Mouse (Mus musculus) lung, adult 2 months (tissue): ENCODE measurements around the gene Mrpl10.
A peak's percentile ranks its signal among the peaks of the same experiment; 100 is the strongest.

Experiments used
- CTCF ChIP-seq: fragments of 200-500 bp; IDR thresholded peaks from 2 replicates; pipeline ENCODE4 v1.5.1; 2011; ENCODE audit warnings: mild to moderate bottlenecking, low read length, control low read depth; ENCODE audit not compliant: insufficient read depth
- POLR2A ChIP-seq: fragments of 200-500 bp; IDR thresholded peaks from 2 replicates; pipeline ENCODE4 v1.6.1; 2011; ENCODE audit warnings: low read depth, mild to moderate bottlenecking, control low read depth, low read length, borderline replicate concordance; ENCODE audit errors: extremely low read depth

DNA sequence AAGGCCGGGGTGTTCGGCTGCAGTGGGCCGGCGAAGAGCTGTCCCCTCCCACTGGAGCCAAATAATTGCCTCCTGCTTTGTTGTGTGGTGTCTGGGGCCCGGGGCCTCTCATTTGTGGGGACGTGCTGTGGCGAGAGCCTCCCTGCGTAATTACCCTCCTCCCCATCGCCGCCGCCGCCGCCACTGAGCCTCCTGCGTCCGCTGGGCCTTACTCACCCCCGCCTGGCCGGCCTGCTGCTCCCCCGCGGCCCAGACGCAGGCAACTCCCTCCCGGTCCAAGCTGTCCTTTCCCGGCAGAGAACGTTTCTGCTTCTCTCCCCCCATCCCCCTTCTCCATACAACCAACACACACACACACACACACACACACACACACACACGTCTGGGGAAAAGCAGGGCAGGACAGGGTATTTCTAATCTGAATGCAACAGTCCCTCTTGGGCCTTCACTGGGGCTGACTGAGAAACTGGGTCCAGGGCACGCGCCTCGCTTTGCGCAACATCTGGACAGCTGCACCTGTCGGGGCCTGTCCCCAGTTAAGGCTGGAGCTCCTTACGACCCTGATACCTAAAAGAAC lies 43.9 kb upstream of the Mrpl10 start:
- no peak for TF ChIP-seq CTCF
- TF ChIP-seq POLR2A, result 0 out of 2 replicates have a peak, but pooled peaks have one; percentile 9
